Mouse (Mus musculus) erythroblast, embryonic 14.5 days (primary cell): ENCODE results near the gene 4931428L18Rik.

Experiments used
- GATA1 ChIP-seq: IDR thresholded peaks from 2 replicates; pipeline ENCODE4 v1.6.1; 2012; ENCODE audit warnings: low read length, inconsistent platforms, mixed read lengths
- TAL1 ChIP-seq: IDR thresholded peaks from 3 replicates; pipeline ENCODE4 v1.6.1; 2012; ENCODE audit warnings: low read length, inconsistent platforms, mixed read lengths

- TF ChIP-seq GATA1 (no peak), TAL1 (no peak)
Observed at GRCm38 (mm10) chr1:31233319-31234036, 11.0 kb upstream of the 4931428L18Rik start.
